Mouse (Mus musculus) MEL (cell line): Measurements from ENCODE around the gene Gm17067. TPM values are rescaled to one million over a fixed set of nuclear protein-coding genes. Genes with fewer than 3 reads are reported as not detected.
"Not testable (repeated sequence)": the region's sequence is repeated elsewhere in the genome, so short reads cannot be mapped to it uniquely, and the experiment has no call there.

ENCODE experiments used
- DNase-seq: peaks from one replicate; pipeline ENCODE4 v3.0.0; 2011; ENCODE audit warnings: low read depth, low spot score
- H3K27ac ChIP-seq: 2 replicates; pipeline ENCODE4 v1.5.1; 2012; ENCODE audit warnings: low read depth, mild to moderate bottlenecking, control low read depth, low read length, moderate library complexity; ENCODE audit not compliant: control insufficient read depth
- H3K27me3 ChIP-seq, 2 experiments: fragments of 150-350 bp in 1 of 2; sonication (generic) in 1 of 2; 2 replicates each; pipeline ENCODE4 v1.6.1; 2012; ENCODE audit warnings: low read length in 2 of 2, mild to moderate bottlenecking in 2 of 2, improper control_type of control experiment in 1 of 2, moderate library complexity in 1 of 2; ENCODE audit not compliant: insufficient read depth in 2 of 2, control insufficient read depth in 1 of 2
- H3K36me3 ChIP-seq, 2 experiments: 2 replicates each; pipeline ENCODE4 v1.6.1; 2012 to 2014; ENCODE audit warnings: low read length in 2 of 2, improper control_type of control experiment in 1 of 2, inconsistent platforms in 1 of 2, mild to moderate bottlenecking in 1 of 2; ENCODE audit not compliant: insufficient read depth in 2 of 2, control insufficient read depth in 1 of 2
- H3K4me1 ChIP-seq, 2 experiments: fragments of 150-350 bp in 1 of 2; sonication (generic) in 1 of 2; 2 replicates each; pipeline ENCODE4 v1.6.1; 2012; ENCODE audit warnings: low read length in 2 of 2, improper control_type of control experiment in 1 of 2, mild to moderate bottlenecking in 1 of 2; ENCODE audit not compliant: insufficient read depth in 2 of 2, control insufficient read depth in 1 of 2
- H3K4me3 ChIP-seq, 2 experiments: fragments of 150-350 bp in 1 of 2; sonication (generic) in 1 of 2; 2 replicates each; pipeline ENCODE4 v1.5.1; 2012; ENCODE audit warnings: low read depth in 2 of 2, low read length in 2 of 2, mild to moderate bottlenecking in 2 of 2, moderate library complexity in 2 of 2, control low read depth in 1 of 2, improper control_type of control experiment in 1 of 2; ENCODE audit not compliant: control insufficient read depth in 1 of 2, insufficient read depth in 1 of 2
- H3K79me2 ChIP-seq: 2 replicates; pipeline ENCODE4 v1.6.1; 2012; ENCODE audit warnings: mild to moderate bottlenecking, low read length, moderate library complexity; ENCODE audit not compliant: control insufficient read depth, poor library complexity, insufficient read depth
- H3K9ac ChIP-seq: 2 replicates; pipeline ENCODE4 v1.6.1; 2012; ENCODE audit warnings: low read depth, mild to moderate bottlenecking, control low read depth, low read length, moderate library complexity; ENCODE audit not compliant: control insufficient read depth, poor library complexity, severe bottlenecking
- H3K9me3 ChIP-seq: fragments of 150-350 bp; sonication (generic); replicated peaks from 2 replicates; pipeline ENCODE4 v1.6.1; 2012; ENCODE audit warnings: mild to moderate bottlenecking, low read length, improper control_type of control experiment, moderate library complexity; ENCODE audit not compliant: insufficient read depth
- CHD2 ChIP-seq: IDR thresholded peaks from 2 replicates; pipeline ENCODE4 v1.6.1; 2011; ENCODE audit warnings: low read length, improper control_type of control experiment
- EP300 ChIP-seq, 2 experiments: IDR thresholded peaks; 2 replicates each; pipeline ENCODE4 v1.6.1; 2011; ENCODE audit warnings: improper control_type of control experiment in 2 of 2, low read length in 2 of 2, low read depth in 1 of 2, mild to moderate bottlenecking in 1 of 2
- GABPA ChIP-seq: IDR thresholded peaks from 2 replicates; pipeline ENCODE4 v1.6.1; 2012; ENCODE audit warnings: low read depth, mild to moderate bottlenecking, inconsistent platforms, low read length, improper control_type of control experiment, moderate library complexity
- GATA1 ChIP-seq: IDR thresholded peaks from 2 replicates; pipeline ENCODE4 v1.6.1; 2011; ENCODE audit warnings: low read depth, low read length, improper control_type of control experiment
- JUND ChIP-seq: IDR thresholded peaks from 2 replicates; pipeline ENCODE4 v1.6.1; 2011; ENCODE audit warnings: low read depth, mild to moderate bottlenecking, improper control_type of control experiment, low read length
- KAT2A ChIP-seq: conservative IDR thresholded peaks from 2 replicates; pipeline ENCODE4 v1.6.1; 2012; ENCODE audit warnings: low read depth, low read length, improper control_type of control experiment, inconsistent platforms
- MAX ChIP-seq: IDR thresholded peaks from 2 replicates; pipeline ENCODE4 v1.6.1; 2011; ENCODE audit warnings: low read length, improper control_type of control experiment
- MYB ChIP-seq: IDR thresholded peaks from 2 replicates; pipeline ENCODE4 v1.6.1; 2011; ENCODE audit warnings: mild to moderate bottlenecking, low read depth, low read length, improper control_type of control experiment
- MYC ChIP-seq: IDR thresholded peaks from 2 replicates; pipeline ENCODE4 v1.6.1; 2011; ENCODE audit warnings: low read depth, mild to moderate bottlenecking, low read length, improper control_type of control experiment, moderate library complexity
- NRF1 ChIP-seq: IDR thresholded peaks from 2 replicates; pipeline ENCODE4 v1.6.1; 2014; ENCODE audit warnings: low read depth, mild to moderate bottlenecking, inconsistent platforms, low read length, improper control_type of control experiment, moderate library complexity; ENCODE audit not compliant: poor library complexity, insufficient read depth, severe bottlenecking
- POLR2AphosphoS5 ChIP-seq: IDR thresholded peaks from 2 replicates; pipeline ENCODE4 v1.6.1; 2012; ENCODE audit warnings: low read depth, borderline replicate concordance, mild to moderate bottlenecking, inconsistent platforms, low read length, moderate library complexity, mixed read lengths
- RCOR1 ChIP-seq: IDR thresholded peaks from 2 replicates; pipeline ENCODE4 v1.6.1; 2012; ENCODE audit warnings: low read depth, mild to moderate bottlenecking, inconsistent platforms, low read length, improper control_type of control experiment
- SIN3A ChIP-seq: IDR thresholded peaks from 2 replicates; pipeline ENCODE4 v1.6.1; 2012; ENCODE audit warnings: low read length, improper control_type of control experiment, inconsistent platforms
- TAL1 ChIP-seq: IDR thresholded peaks from 2 replicates; pipeline ENCODE4 v1.6.1; 2012; ENCODE audit warnings: mild to moderate bottlenecking, inconsistent platforms, low read length, moderate library complexity, mixed read lengths
- TBP ChIP-seq: IDR thresholded peaks from 2 replicates; pipeline ENCODE4 v1.8.0; 2011; ENCODE audit warnings: low read depth, low read length, improper control_type of control experiment
- USF2 ChIP-seq, 2 experiments: IDR thresholded peaks; 2 replicates each; pipeline ENCODE4 v1.6.1; 2011 to 2012; ENCODE audit warnings: improper control_type of control experiment in 2 of 2, low read length in 2 of 2, borderline replicate concordance in 1 of 2, inconsistent platforms in 1 of 2, low read depth in 1 of 2, mild to moderate bottlenecking in 1 of 2; ENCODE audit not compliant: insufficient read depth in 1 of 2
- ZC3H11A ChIP-seq: IDR thresholded peaks from 2 replicates; pipeline ENCODE4 v1.6.1; 2012; ENCODE audit warnings: low read depth, mild to moderate bottlenecking, inconsistent platforms, low read length, improper control_type of control experiment
- ZMIZ1 ChIP-seq: IDR thresholded peaks from 2 replicates; pipeline ENCODE4 v1.6.1; 2012; ENCODE audit warnings: low read depth, mild to moderate bottlenecking, inconsistent platforms, low read length, improper control_type of control experiment, moderate library complexity
- ZNF384 ChIP-seq: IDR thresholded peaks from 2 replicates; pipeline ENCODE4 v1.6.1; 2012; ENCODE audit warnings: low read depth, mild to moderate bottlenecking, inconsistent platforms, low read length, improper control_type of control experiment
- polyA plus RNA-seq, 2 experiments: library from polyadenylated mRNA; stranded (reverse) in 1 of 2; unstranded in 1 of 2; fragments of >175 nt in 1 of 2; fragments of >200 nt in 1 of 2; gene quantifications; 2 replicates each; pipeline versions ENCODE4 v1.2.1 to v1.2.4; 2012; ENCODE audit warnings: low replicate concordance in 2 of 2, low read depth in 1 of 2; ENCODE audit not compliant: insufficient read length in 2 of 2, insufficient read depth in 1 of 2, missing spikeins in 1 of 2
- total RNA-seq: library from RNA; depleted of rRNA; stranded (reverse); fragments of 300-350 nt; gene quantifications from 2 replicates; pipeline ENCODE4 v1.2.3, GENCODE M21; 2012; rRNA removed

The Gm17067 gene
- total RNA-seq, result not detected in 2 replicates
- not detected for polyA plus RNA-seq

GRCm38 (mm10) chr7:42726917-42727316 lies at the start of gene Gm17067:
Gene Gm17067 (minus strand): TSS chr7:42727017.
- H3K4me1 ChIP-seq, H3K4me3 ChIP-seq, H3K27me3 ChIP-seq, H3K27ac ChIP-seq, H3K9me3 ChIP-seq, DNase-seq, H3K36me3 ChIP-seq, H3K9ac ChIP-seq, H3K79me2 ChIP-seq: not testable (repeated sequence)

DNA sequence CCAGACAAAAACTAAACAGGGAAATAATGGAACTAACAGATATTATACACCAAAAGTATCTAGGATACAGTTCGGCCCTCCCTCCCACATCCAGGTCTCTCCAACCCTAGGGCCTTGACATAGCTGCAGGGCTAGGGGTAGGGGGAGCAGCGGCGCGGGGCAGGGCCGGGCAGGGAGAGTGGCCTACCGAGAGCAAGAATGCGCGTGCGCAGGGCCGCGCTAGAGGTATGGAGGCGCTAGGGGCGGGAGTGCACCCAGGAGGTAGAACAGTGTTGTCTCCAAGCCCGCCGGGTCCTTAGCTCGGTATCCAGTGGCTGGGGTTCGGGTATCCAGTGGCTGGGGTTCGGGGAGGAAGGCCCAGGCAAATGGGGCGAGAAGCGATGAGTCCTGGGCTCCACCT lies 23.0 kb upstream of the Gm17067 start:
- H3K79me2 ChIP-seq, result no peaks in the 10 kb centered on the region
- no peak overlapping the region for H3K27ac ChIP-seq
- no peaks in the 10 kb centered on the region for H3K36me3 ChIP-seq
- no peak for TF ChIP-seq MYB
- no peak for TF ChIP-seq RCOR1
- TF ChIP-seq ZC3H11A, result no peak
- TF ChIP-seq EP300 (IDR thresholded peaks at IDR 0.05; ENCODE audit: low read depth in 1 of 2, low read length in 2 of 2), result no peak
- no peak for TF ChIP-seq ZNF384
- no peak for TF ChIP-seq TAL1
- no peak for TF ChIP-seq MYC
- no peak for TF ChIP-seq ZMIZ1
- TF ChIP-seq POLR2AphosphoS5, result no peak
- TF ChIP-seq MAX, result no peak
- no peak for TF ChIP-seq CHD2
- TF ChIP-seq GABPA, result no peak
- no peak for TF ChIP-seq GATA1
- TF ChIP-seq JUND, result no peak
- TF ChIP-seq NRF1, result no peak
- no peak for TF ChIP-seq KAT2A
- no peak for TF ChIP-seq SIN3A
- TF ChIP-seq TBP, result no peak
- no peak for TF ChIP-seq USF2 (IDR thresholded peaks at IDR 0.05; ENCODE audit: borderline replicate concordance in 1 of 2, insufficient read depth in 1 of 2, low read depth in 1 of 2, low read length in 2 of 2)
- no peak overlapping the region for H3K4me3 ChIP-seq
- no peak overlapping the region for H3K9ac ChIP-seq
- no peaks in the 10 kb centered on the region for H3K9me3 ChIP-seq
- H3K4me1 ChIP-seq, result no peaks in the 10 kb centered on the region
- DNase-seq, result no peak
- H3K27me3 ChIP-seq, result no peaks in the 10 kb centered on the region
